Mouse (Mus musculus): ENCODE measurements around the gene Nps. TPM values are rescaled to one million over a fixed set of nuclear protein-coding genes. Genes with fewer than 3 reads are reported as not detected.

Gene Nps
- polyA plus RNA-seq, 1 experiment from 2014 or later = not detected

DNA sequence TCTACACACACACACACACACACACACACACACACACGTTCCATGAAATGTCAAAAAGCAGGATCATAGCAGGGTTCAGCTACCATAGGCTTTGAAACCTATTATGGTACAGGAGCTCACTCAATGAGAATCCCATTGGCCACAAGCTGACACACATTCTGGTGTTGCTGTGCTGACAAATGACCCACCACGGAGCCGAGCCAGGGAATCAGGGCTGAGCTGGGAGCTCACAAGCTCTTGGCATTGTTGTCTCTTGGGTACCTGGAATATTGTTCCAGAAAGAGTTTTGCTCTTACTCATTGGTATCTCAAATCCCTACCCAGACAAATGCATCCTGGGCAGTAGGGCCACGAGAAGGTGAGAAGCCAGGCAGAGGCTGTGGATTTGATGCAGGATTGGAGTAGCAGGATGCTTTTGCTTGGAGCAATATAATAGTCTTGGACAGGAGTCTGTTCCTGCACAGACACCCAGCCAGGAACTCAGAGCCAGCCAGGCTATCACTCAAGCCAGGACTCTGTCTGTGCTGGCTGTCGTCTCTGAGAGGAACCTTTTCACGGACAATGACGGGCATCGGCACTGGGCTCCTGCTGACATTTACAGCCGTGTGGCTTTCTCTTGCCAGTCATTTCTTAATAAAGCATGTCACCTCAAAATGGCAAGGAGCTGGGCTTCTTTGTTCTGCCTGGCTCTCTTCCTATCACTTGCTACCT lies 14.2 kb upstream of the Nps start:
- DNase-seq (ENCODE audit: low read depth, low spot score) (no peak), ATAC-seq (no peak)
- TF ChIP-seq CTCF (IDR thresholded peaks at IDR 0.05) = no peak
- no peaks in the 10 kb centered on the region for H3K27me3 ChIP-seq
- CTCF ChIA-PET = no interaction called here
- POLR2A ChIA-PET = no interaction called here
- in situ Hi-C loops (cut with MboI; ENCODE audit: low pct_unique_long_range_greater_than_20kb) = no loop called here

DNA sequence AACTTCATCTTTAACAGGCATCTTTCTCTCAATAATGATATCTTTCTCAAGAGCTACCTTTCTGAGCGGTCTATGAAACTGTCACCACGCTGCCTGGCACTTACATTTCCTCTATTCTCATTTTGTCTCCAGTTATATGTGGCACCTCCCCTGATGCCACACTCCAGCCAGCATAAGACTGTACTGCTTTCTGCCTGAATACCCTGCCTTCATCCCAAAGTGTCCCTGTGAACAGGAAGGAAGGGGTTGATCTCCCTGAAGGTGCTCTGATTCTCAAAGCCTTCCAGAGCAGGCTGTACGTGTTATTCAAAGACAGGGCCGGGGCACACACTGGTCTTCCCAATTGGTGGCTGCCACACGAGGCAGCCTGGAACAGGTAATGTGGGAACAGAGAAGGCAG lies 12.1 kb upstream of the Nps start:
- ATAC-seq = no peak
- CTCF ChIA-PET = no interaction called here
- POLR2A ChIA-PET = no interaction called here
- DNase-seq (ENCODE audit: low read depth, low spot score) = no peak
- H3K27me3 ChIP-seq = no peaks in the 10 kb centered on the region
- TF ChIP-seq CTCF (IDR thresholded peaks at IDR 0.05) = no peak
- in situ Hi-C loops (cut with MboI; ENCODE audit: low pct_unique_long_range_greater_than_20kb) = no loop called here

DNA sequence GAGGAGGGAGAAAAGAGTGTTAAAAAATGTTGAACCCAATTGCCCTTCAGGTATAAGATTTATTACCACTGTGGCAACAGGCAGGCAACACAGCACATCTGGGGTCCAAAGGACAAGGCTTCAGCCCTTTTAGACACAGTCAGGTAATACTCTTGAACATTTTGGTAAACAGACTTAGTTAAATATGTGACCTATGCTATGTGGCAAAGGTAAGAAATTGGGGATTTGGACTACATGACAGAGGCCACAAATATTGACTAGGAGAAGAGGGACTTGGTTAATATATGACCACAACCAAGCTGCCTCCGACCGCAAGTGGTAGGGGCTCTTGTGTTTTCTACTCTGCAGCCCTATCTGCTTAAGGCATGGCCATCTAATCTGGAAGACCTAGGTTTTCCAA lies 5.3 kb upstream of the Nps start:
- POLR2A ChIA-PET = no interaction called here
- in situ Hi-C loops (cut with MboI; ENCODE audit: low pct_unique_long_range_greater_than_20kb) = no loop called here
- CTCF ChIA-PET = no interaction called here
- no peak for TF ChIP-seq CTCF (IDR thresholded peaks at IDR 0.05)
- ATAC-seq = no peak
- no peak for DNase-seq (ENCODE audit: low read depth, low spot score)
- no peaks in the 10 kb centered on the region for H3K27me3 ChIP-seq

DNA sequence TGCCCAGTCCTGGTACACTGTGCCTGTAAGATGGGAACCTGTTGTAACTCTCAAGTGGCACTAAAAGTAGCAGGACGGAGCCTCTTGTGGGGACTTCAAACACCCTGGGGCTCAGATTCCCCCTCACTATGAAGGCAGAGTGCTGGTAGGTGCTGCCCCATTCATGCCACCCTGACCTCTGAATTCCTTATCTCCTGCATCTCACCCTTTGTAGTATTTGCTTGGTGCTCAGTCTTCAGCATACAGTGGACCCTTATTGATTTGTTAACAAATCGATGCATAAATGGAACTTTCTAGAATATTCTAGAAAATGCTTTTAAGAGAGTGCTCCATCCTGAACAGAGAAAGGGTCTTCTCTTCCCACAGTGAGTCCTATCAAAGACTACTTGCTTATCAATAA lies 4.1 kb upstream of the Nps start:
- POLR2A ChIA-PET = no interaction called here
- ATAC-seq (no peak), DNase-seq (ENCODE audit: low read depth, low spot score) (no peak)
- in situ Hi-C loops (cut with MboI; ENCODE audit: low pct_unique_long_range_greater_than_20kb) = no loop called here
- no peak for TF ChIP-seq CTCF (IDR thresholded peaks at IDR 0.05)
- CTCF ChIA-PET = no interaction called here
- H3K27me3 ChIP-seq = no peaks in the 10 kb centered on the region

DNA sequence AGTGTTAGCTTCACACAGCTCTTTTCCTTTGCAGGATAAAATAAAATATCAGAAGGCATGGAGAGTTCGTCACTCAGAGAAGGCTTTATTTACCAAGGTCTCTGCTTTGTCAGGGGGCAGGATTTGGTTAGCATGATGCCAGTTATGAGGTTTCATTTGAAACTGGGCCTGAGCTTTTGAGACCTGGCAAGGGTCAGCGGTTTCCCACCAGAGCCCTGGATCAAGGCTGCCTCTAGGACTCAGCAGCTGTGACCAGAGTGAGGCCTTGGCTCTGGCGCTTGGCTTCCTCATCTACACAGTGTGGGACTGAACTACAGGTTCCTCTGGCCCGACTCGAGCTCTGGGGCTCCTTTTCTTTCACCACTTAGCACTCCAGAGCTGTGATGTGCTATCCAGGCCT lies 12.5 kb downstream of the Nps start:
- CTCF ChIA-PET = no interaction called here
- TF ChIP-seq CTCF (IDR thresholded peaks at IDR 0.05) = no peak

DNA sequence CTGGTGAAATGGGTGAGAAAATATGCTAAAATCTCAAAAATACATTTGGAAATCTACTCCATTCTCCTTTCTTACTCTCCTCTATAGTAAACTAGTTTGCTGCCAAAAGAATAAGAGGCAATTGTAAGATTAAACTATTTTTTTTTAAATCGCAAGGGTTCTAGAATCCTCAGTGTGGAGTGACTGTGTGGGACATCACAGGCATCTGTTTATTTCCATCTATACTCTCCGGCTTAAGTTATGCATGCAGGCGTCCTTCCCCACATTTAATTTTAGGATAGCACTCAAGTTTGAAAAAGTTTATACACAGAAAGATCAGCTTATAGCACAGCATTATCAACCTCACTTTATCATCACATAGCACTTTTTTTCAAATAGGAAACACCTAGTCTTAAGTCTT lies 24.7 kb downstream of the Nps start:
- no peaks in the 10 kb centered on the region for H3K27me3 ChIP-seq
- TF ChIP-seq CTCF (IDR thresholded peaks at IDR 0.05) = no peak
- ChIA-PET POLR2A (no interaction called here), CTCF (no interaction called here)
- ATAC-seq (no peak), DNase-seq (ENCODE audit: low read depth, low spot score) (no peak)
- in situ Hi-C loops (cut with MboI; ENCODE audit: low pct_unique_long_range_greater_than_20kb) = no loop called here

More for the DNA sequence above, 12.5 kb downstream of the Nps start:
- ATAC-seq = no peak
- no peak for DNase-seq (ENCODE audit: low read depth, low spot score)
- no peaks in the 10 kb centered on the region for H3K27me3 ChIP-seq
- POLR2A ChIA-PET = no interaction called here
- in situ Hi-C loops (cut with MboI; ENCODE audit: low pct_unique_long_range_greater_than_20kb) = no loop called here

DNA sequence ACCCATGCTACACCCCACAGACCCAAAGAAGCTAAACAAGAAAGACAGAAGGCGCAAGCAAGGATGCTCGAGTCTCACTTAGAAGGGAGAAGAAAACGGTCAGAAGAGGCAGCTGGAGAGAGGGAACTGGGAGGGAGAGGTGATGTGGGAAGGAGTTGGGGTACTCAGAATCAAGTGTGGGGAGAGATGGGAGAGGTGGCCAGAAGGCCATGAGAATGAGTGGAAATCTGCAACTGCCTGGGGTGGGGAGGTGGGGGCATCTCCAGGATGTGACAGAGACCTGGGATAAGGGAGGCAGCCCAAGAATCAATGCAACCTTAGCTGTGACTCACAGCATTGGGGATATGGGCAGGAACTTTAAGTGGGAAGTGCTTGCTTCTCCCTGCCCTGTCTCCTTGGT lies 31.5 kb downstream of the Nps start:
- no peak for DNase-seq (ENCODE audit: low read depth, low spot score)
- H3K27me3 ChIP-seq = no peaks in the 10 kb centered on the region
- in situ Hi-C loops (cut with MboI; ENCODE audit: low pct_unique_long_range_greater_than_20kb) = no loop called here
- no peak for TF ChIP-seq CTCF (IDR thresholded peaks at IDR 0.05)
- POLR2A ChIA-PET = no interaction called here
- CTCF ChIA-PET = no interaction called here
- ATAC-seq = no peak

DNA sequence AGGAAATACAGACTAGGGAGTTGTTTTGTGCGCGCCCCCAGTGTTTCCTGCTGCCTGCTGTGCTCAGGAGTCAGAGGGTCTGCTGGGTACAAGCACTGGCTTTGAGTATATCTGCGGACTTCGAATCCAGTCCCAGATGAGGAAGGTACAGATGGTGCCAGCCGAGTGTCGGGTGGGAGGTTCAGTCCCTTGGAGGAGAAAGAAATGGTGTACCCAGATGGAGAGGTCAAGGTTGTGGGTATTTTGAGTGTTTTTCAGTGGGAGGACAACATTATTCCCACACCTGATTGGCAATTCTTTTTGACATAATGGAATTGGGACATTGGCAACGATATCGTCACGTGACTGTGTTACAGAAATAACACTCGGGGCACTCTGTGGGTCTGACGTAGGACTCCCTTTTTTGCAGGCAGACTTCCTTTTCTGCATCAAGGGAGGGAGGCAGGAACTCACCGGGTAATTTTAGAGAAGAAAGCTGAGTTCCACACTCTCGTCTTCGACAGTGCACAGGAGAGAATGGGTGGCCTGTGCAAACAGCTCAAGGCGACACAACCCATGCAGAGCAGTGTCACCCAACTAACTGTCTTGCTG lies 33.2 kb downstream of the Nps start:
- POLR2A ChIA-PET = no interaction called here
- no peak for TF ChIP-seq CTCF (IDR thresholded peaks at IDR 0.05)

DNA sequence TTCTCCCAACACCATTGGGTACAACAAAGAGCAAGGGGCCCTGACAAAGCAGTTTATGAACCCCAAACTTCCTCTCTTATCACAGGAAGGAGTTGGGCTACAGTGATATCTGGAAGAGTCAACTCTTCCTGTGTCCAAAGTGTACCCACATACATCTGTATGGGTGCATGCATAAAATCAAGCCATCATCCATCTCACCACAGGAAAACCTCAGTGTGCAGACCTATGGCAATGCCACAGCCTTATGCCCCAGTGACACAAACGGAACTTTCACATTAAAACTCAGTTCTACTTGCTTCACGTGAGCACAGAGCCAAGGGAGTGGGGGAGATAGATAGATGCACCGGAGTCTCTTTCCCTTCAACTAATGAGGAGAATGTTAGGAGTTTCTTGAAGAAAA lies 36.0 kb downstream of the Nps start:
- H3K27me3 ChIP-seq = no peaks in the 10 kb centered on the region
- DNase-seq (ENCODE audit: low read depth, low spot score) (no peak), ATAC-seq (no peak)
- in situ Hi-C loops (cut with MboI; ENCODE audit: low pct_unique_long_range_greater_than_20kb) = no loop called here
- CTCF ChIA-PET = interaction anchor here (1.5 kb wide), 1 partner anchor 101 kb away, joined by 3 read pairs; no protein-coding TSS in a partner anchor
- POLR2A ChIA-PET = no interaction called here
- no peak for TF ChIP-seq CTCF (IDR thresholded peaks at IDR 0.05)

More for the DNA sequence above, 33.2 kb downstream of the Nps start:
- CTCF ChIA-PET = no interaction called here
- ATAC-seq (no peak), DNase-seq (ENCODE audit: low read depth, low spot score) (no peak)
- in situ Hi-C loops (cut with MboI; ENCODE audit: low pct_unique_long_range_greater_than_20kb) = no loop called here
- no peaks in the 10 kb centered on the region for H3K27me3 ChIP-seq

DNA sequence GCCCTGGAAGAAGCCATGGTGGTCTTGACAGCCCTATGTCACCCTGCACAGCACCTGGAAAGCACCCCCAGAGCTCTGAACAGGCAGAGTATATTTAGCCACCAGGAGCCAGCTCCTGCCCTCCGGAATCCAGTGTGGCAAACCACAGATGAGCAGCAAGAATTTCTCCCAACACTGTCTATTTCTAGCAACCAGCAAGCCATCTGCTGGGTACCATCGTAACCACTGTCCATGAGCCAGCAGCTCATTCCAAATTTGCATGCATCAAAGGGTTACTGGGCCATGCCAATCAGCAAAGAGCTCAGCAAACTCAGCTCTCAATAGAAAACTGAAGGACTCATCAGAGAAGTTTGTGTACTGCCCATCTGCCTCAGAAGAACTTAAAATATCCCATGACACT lies 46.0 kb downstream of the Nps start:
- in situ Hi-C loops (cut with MboI; ENCODE audit: low pct_unique_long_range_greater_than_20kb) = no loop called here
- DNase-seq (ENCODE audit: low read depth, low spot score) = no peak
- POLR2A ChIA-PET = no interaction called here

More for the DNA sequence above, 46.0 kb downstream of the Nps start:
- no peak for ATAC-seq
- CTCF ChIA-PET = interaction anchor here (1.3 kb wide), 1 partner anchor 20 kb away, joined by 3 read pairs; no protein-coding TSS in a partner anchor
- TF ChIP-seq CTCF (IDR thresholded peaks at IDR 0.05) = no peak
- H3K27me3 ChIP-seq = no peaks in the 10 kb centered on the region

Other genes with a start within 250 kb of the Nps start
- gene Foxi2, start 151.6 kb downstream of the Nps start, polyA plus RNA-seq (2021) = not detected